Mouse (Mus musculus): ENCODE measurements at regions not wholly inside any gene's neighbourhood (a gene's known extent, or its start where the extent isn't known, plus 50 kb on each side); places are given as distances from the start of the nearest gene placed in this dataset.

GRCm38 (mm10) chr12:27866421-27866820 is 524.0 kb upstream of the Sox11 start:
- no peaks in the 10 kb centered on the region for H3K36me3 ChIP-seq (ENCODE audit: control insufficient read depth, insufficient read depth, low read length)
- DNase-seq (ENCODE audit: low spot score): no peak
- no peak overlapping the region for H3K9ac ChIP-seq (ENCODE audit: low read length)
- TF ChIP-seq CTCF (IDR thresholded peaks at IDR 0.05; ENCODE audit: low read depth) (no peak), EP300 (optimal IDR thresholded peaks at IDR 0.05) (no peak)
- ATAC-seq (ENCODE audit: low FRiP score, low TSS enrichment): no peak
- no peak overlapping the region for H3K4me3 ChIP-seq (ENCODE audit: low read depth, low read length)
- no peak overlapping the region for H3K4me2 ChIP-seq (replicated peaks; ENCODE audit: low read depth)
- no peak overlapping the region for H3K27ac ChIP-seq (replicated peaks)
- no peaks in the 10 kb centered on the region for H3K9me3 ChIP-seq (ENCODE audit: control insufficient read depth, low read length)
- H3K27me3 ChIP-seq (ENCODE audit: control insufficient read depth, insufficient read depth, low read length): no peaks in the 10 kb centered on the region
- WGBS: 55% methylated on average over 1 of the region's 1 CpGs
- H3K4me1 ChIP-seq (replicated peaks; ENCODE audit: control insufficient read depth, insufficient read depth): no peaks in the 10 kb centered on the region

- Histone ChIP-seq H3K4me3 (ENCODE audit: low read depth, low read length) (no peak overlapping the region), H3K9me3 (ENCODE audit: control insufficient read depth, low read length) (no peaks in the 10 kb centered on the region), H3K27me3 (ENCODE audit: control insufficient read depth, insufficient read depth, low read length) (no peaks in the 10 kb centered on the region), H3K9ac (ENCODE audit: low read length) (no peak overlapping the region), H3K4me2 (replicated peaks; ENCODE audit: low read depth) (no peak overlapping the region), H3K36me3 (ENCODE audit: control insufficient read depth, insufficient read depth, low read length) (no peaks in the 10 kb centered on the region), H3K4me1 (replicated peaks; ENCODE audit: control insufficient read depth, insufficient read depth) (no peaks in the 10 kb centered on the region), H3K27ac (replicated peaks) (no peak overlapping the region)
- TF ChIP-seq EP300 (optimal IDR thresholded peaks at IDR 0.05): no peak
- peak; percentile 62 for TF ChIP-seq CTCF (IDR thresholded peaks at IDR 0.05; ENCODE audit: low read depth)
- 77% methylated on average over 3 of the region's 3 CpGs for WGBS
- ATAC-seq (ENCODE audit: low FRiP score, low TSS enrichment) (no peak), DNase-seq (ENCODE audit: low spot score) (peak; percentile 40)
These were observed 507.2 kb upstream of the Sox11 start for GRCm38 (mm10) chr12:27849537-27849936.

- no peak overlapping the region for H3K4me3 ChIP-seq (ENCODE audit: low read depth, low read length)
- no peaks in the 10 kb centered on the region for H3K9me3 ChIP-seq (ENCODE audit: control insufficient read depth, low read length)
- no peak overlapping the region for H3K4me2 ChIP-seq (replicated peaks; ENCODE audit: low read depth)
- no peak overlapping the region for H3K9ac ChIP-seq (ENCODE audit: low read length)
- ATAC-seq (ENCODE audit: low FRiP score, low TSS enrichment) (no peak), DNase-seq (ENCODE audit: low spot score) (no peak)
- no peaks in the 10 kb centered on the region for H3K27me3 ChIP-seq (ENCODE audit: control insufficient read depth, insufficient read depth, low read length)
- no peak for TF ChIP-seq EP300 (optimal IDR thresholded peaks at IDR 0.05)
- TF ChIP-seq CTCF (IDR thresholded peaks at IDR 0.05; ENCODE audit: low read depth): no peak
- no peaks in the 10 kb centered on the region for H3K36me3 ChIP-seq (ENCODE audit: control insufficient read depth, insufficient read depth, low read length)
- H3K27ac ChIP-seq (replicated peaks): no peak overlapping the region
- H3K4me1 ChIP-seq (replicated peaks; ENCODE audit: control insufficient read depth, insufficient read depth): no peaks in the 10 kb centered on the region
- 84% methylated on average over 3 of the region's 3 CpGs for WGBS
These were observed 506.7 kb upstream of the Sox11 start for GRCm38 (mm10) chr12:27849099-27849498.

- H3K27me3 ChIP-seq (ENCODE audit: control insufficient read depth, insufficient read depth, low read length): no peaks in the 10 kb centered on the region
- no peaks in the 10 kb centered on the region for H3K36me3 ChIP-seq (ENCODE audit: control insufficient read depth, insufficient read depth, low read length)
- no peak overlapping the region for H3K4me2 ChIP-seq (replicated peaks; ENCODE audit: low read depth)
- H3K4me1 ChIP-seq (replicated peaks; ENCODE audit: control insufficient read depth, insufficient read depth): no peaks in the 10 kb centered on the region
- DNase-seq (ENCODE audit: low spot score) (no peak), ATAC-seq (ENCODE audit: low FRiP score, low TSS enrichment) (no peak)
- H3K4me3 ChIP-seq (ENCODE audit: low read depth, low read length): no peak overlapping the region
- no peak overlapping the region for H3K27ac ChIP-seq (replicated peaks)
- H3K9ac ChIP-seq (ENCODE audit: low read length): no peak overlapping the region
- no peak for TF ChIP-seq EP300 (optimal IDR thresholded peaks at IDR 0.05)
- TF ChIP-seq CTCF (IDR thresholded peaks at IDR 0.05; ENCODE audit: low read depth): no peak
- no peaks in the 10 kb centered on the region for H3K9me3 ChIP-seq (ENCODE audit: control insufficient read depth, low read length)
- 70% methylated on average over 5 of the region's 5 CpGs for WGBS
These were observed 505.8 kb upstream of the Sox11 start for GRCm38 (mm10) chr12:27848141-27848540.

GRCm38 (mm10) chr12:27847397-27847796 is 505.0 kb upstream of the Sox11 start:
- DNase-seq (ENCODE audit: low spot score) (peak; percentile 54), ATAC-seq (ENCODE audit: low FRiP score, low TSS enrichment) (peak; percentile 53)
- no peak overlapping the region for H3K27ac ChIP-seq (replicated peaks)
- H3K9ac ChIP-seq (ENCODE audit: low read length): no peak overlapping the region
- no peaks in the 10 kb centered on the region for H3K36me3 ChIP-seq (ENCODE audit: control insufficient read depth, insufficient read depth, low read length)
- H3K4me2 ChIP-seq (replicated peaks; ENCODE audit: low read depth): no peak overlapping the region
- no peaks in the 10 kb centered on the region for H3K27me3 ChIP-seq (ENCODE audit: control insufficient read depth, insufficient read depth, low read length)
- TF ChIP-seq CTCF (IDR thresholded peaks at IDR 0.05; ENCODE audit: low read depth): no peak
- H3K4me1 ChIP-seq (replicated peaks; ENCODE audit: control insufficient read depth, insufficient read depth): no peaks in the 10 kb centered on the region
- H3K9me3 ChIP-seq (ENCODE audit: control insufficient read depth, low read length): no peaks in the 10 kb centered on the region
- 50% methylated on average over 10 of the region's 10 CpGs for WGBS
- no peak overlapping the region for H3K4me3 ChIP-seq (ENCODE audit: low read depth, low read length)

- ATAC-seq (ENCODE audit: low FRiP score, low TSS enrichment): no peak
- H3K36me3 ChIP-seq (ENCODE audit: control insufficient read depth, insufficient read depth, low read length): no peaks in the 10 kb centered on the region
- no peak for DNase-seq (ENCODE audit: low spot score)
- no peaks in the 10 kb centered on the region for H3K9me3 ChIP-seq (ENCODE audit: control insufficient read depth, low read length)
- TF ChIP-seq EP300 (optimal IDR thresholded peaks at IDR 0.05) (no peak), CTCF (IDR thresholded peaks at IDR 0.05; ENCODE audit: low read depth) (no peak)
- no peak overlapping the region for H3K9ac ChIP-seq (ENCODE audit: low read length)
- H3K4me3 ChIP-seq (ENCODE audit: low read depth, low read length): no peak overlapping the region
- no peaks in the 10 kb centered on the region for H3K27me3 ChIP-seq (ENCODE audit: control insufficient read depth, insufficient read depth, low read length)
- H3K4me2 ChIP-seq (replicated peaks; ENCODE audit: low read depth): no peak overlapping the region
- no peak overlapping the region for H3K27ac ChIP-seq (replicated peaks)
- H3K4me1 ChIP-seq (replicated peaks; ENCODE audit: control insufficient read depth, insufficient read depth): no peaks in the 10 kb centered on the region
These were observed 502.6 kb upstream of the Sox11 start for GRCm38 (mm10) chr12:27844958-27845357.

Measured in stomach, postnatal 0 days (tissue).